Mouse (Mus musculus): ENCODE results near the gene Dpp7.

DNA sequence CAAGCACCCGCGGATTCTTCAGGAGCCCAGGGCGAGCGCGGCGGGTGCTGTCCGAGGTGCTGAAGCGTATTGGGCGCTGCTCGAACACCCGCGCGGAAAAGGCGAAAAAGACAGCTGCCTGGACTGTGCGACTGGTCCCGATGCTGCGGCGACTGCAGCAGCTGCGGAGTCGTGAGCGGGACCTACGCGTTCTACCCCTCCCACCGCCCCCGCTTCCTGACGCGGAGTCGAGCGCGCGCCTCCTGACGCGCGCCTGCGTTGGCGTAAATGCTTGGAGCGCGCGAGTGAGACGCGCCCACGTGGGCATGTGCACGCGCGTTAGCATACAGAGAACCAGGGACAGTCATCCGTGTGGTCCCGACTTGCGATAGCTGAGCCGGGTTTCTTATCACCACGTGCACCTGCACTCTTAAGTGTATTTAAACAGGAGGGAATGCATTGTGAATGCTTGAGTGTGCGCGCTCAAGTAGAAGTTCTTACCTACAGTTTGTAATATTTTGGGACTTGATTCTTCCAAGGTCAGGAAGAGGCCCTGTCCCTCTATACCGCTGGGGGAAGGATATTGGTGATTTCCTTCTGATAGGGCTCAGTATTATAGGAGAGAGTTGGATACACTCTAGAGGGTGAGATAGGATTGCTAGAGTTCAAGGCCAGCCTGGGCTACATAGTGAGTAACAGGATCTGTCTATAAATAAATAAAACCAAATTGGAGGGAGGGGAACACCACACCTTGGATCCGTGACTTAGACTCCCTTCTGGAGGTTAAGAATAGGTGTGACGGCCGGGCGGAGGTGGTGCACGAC lies 37.0 kb downstream of the Dpp7 start, which contains the start of gene Grin1:
- TF ChIP-seq CTCF (IDR thresholded peaks at IDR 0.05) (no peak), POLR2A (IDR thresholded peaks at IDR 0.05; ENCODE audit: insufficient read depth, low read depth, low read length) (no peak)
